Mouse (Mus musculus): ENCODE results near the gene Cd300ld3. TPM values are rescaled to one million over a fixed set of nuclear protein-coding genes. Genes with fewer than 3 reads are reported as not detected.
A peak's percentile ranks its signal among the peaks of the same experiment; 100 is the strongest.

The Cd300ld3 gene
- polyA plus RNA-seq, 1 experiment from 2014 or later: not detected

DNA sequence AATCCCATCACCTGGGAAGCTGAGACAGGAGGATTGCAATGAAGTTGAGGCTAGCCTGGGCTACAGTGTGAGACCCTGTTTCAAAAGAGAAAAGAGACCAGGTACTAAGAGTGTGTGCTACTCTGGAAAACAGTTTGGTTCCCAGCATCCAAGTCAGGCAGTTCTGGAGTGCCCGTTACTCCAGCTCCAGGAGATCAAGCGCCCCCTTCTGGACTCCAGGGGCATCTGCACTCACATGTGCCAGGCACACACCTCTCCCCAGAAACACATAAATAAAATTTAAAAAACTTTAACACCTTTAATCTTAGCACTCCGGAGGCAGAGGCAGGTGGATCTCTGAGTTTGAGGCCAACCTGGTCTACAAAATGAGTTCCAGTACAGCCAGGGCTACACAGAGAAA, 33.2 kb upstream of the Cd300ld3 start:
- no peaks in the 10 kb centered on the region for H3K4me1 ChIP-seq (ENCODE audit: control insufficient read depth, insufficient read depth, low read length)
- no peak overlapping the region for H3K27ac ChIP-seq (ENCODE audit: low read length)
- H3K4me2 ChIP-seq (ENCODE audit: low read depth, low read length): no peak overlapping the region
- H3K9me3 ChIP-seq (replicated peaks; ENCODE audit: control insufficient read depth, low read length): no peaks in the 10 kb centered on the region; the same call in 1 of the 2 replicates
- no peak overlapping the region for H3K9ac ChIP-seq (ENCODE audit: low read length)
- ATAC-seq (replicated peaks; ENCODE audit: extremely low read depth, insufficient read depth, low FRiP score): no peak
- H3K4me3 ChIP-seq (ENCODE audit: low read length): no peak overlapping the region
- peaks cover 18% of the 10 kb centered on the region for H3K27me3 ChIP-seq (ENCODE audit: control insufficient read depth, insufficient read depth, low read length)
- WGBS: 60% methylated on average over 3 of the region's 3 CpGs
- no peaks in the 10 kb centered on the region for H3K36me3 ChIP-seq (ENCODE audit: control insufficient read depth, insufficient read depth)

DNA sequence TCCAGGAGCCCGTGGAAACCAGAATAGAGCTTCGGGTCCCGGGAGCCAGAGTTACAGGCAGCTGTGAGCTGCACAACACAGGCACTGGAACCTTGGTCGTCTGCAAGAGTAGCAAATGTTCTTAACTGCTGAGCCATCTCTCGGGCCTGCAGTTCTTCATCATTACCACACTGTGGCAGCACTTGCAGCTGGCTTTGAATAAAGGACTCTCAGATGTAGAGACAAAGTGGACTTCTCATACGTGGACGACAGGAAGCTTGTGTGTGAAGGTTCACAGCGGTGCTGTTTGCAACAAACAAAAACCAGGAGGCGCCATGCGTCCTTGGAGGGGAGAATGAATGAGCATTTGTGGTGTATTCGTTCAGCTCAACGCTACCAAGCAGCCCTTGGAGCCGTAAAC, 32.7 kb upstream of the Cd300ld3 start:
- Histone ChIP-seq H3K27me3 (ENCODE audit: control insufficient read depth, insufficient read depth, low read length) (peaks cover 18% of the 10 kb centered on the region), H3K4me3 (ENCODE audit: low read length) (no peak overlapping the region), H3K36me3 (ENCODE audit: control insufficient read depth, insufficient read depth) (no peaks in the 10 kb centered on the region), H3K4me2 (ENCODE audit: low read depth, low read length) (no peak overlapping the region), H3K27ac (ENCODE audit: low read length) (no peak overlapping the region), H3K9ac (ENCODE audit: low read length) (no peak overlapping the region), H3K4me1 (ENCODE audit: control insufficient read depth, insufficient read depth, low read length) (no peaks in the 10 kb centered on the region), H3K9me3 (replicated peaks; ENCODE audit: control insufficient read depth, low read length) (no peaks in the 10 kb centered on the region; the same call in 1 of the 2 replicates)
- no peak for ATAC-seq (replicated peaks; ENCODE audit: extremely low read depth, insufficient read depth, low FRiP score)
- 35% methylated on average over 13 of the region's 13 CpGs for WGBS

DNA sequence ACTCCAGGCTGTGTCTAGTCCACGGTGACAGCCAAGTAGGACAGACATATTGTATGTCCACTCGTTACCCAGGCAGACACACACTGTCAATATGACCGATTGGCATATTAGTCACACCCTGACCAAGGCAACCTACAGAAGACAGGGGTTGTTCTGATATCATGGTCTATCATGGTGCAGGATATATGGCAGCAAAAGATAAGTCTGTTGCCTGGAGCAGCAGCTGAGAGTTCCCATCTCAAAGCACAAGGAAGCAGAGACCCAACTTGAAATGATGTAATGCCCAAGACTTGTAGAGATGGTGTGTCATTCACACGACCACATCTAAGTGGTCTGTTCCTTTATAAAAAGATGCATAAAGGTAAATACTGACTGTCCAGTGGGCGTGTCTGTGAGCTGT, 30.5 kb upstream of the Cd300ld3 start:
- ATAC-seq (replicated peaks; ENCODE audit: extremely low read depth, insufficient read depth, low FRiP score): no peak
- 76% methylated on average over 5 of the region's 5 CpGs for WGBS
- Histone ChIP-seq H3K9me3 (replicated peaks; ENCODE audit: control insufficient read depth, low read length) (no peaks in the 10 kb centered on the region; the same call in 1 of the 2 replicates), H3K9ac (ENCODE audit: low read length) (no peak overlapping the region), H3K4me3 (ENCODE audit: low read length) (no peak overlapping the region), H3K27me3 (ENCODE audit: control insufficient read depth, insufficient read depth, low read length) (peaks cover 3% of the 10 kb centered on the region), H3K4me1 (ENCODE audit: control insufficient read depth, insufficient read depth, low read length) (no peaks in the 10 kb centered on the region), H3K27ac (ENCODE audit: low read length) (no peak overlapping the region), H3K36me3 (ENCODE audit: control insufficient read depth, insufficient read depth) (no peaks in the 10 kb centered on the region), H3K4me2 (ENCODE audit: low read depth, low read length) (no peak overlapping the region)

DNA sequence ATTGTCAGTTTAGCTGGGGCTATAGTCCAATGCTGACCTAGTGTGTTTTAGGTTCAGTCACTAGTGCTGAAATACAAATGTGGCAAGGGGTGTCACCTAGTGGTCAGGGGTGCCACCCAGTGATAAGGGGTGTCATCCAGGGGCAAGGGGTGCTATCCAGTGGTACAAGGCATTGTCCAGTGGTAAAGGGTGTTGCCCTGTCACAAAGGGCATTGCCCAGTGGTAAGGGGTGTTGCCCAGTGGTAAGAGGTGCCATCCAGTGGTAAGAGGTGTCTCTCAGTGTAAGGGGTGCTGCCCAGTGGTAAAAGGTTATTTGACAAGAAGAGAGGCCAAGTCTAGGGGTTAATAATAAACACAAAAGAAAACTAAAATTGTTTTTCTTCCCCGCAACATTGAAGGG, 29.2 kb upstream of the Cd300ld3 start:
- no peaks in the 10 kb centered on the region for H3K4me1 ChIP-seq (ENCODE audit: control insufficient read depth, insufficient read depth, low read length)
- no peaks in the 10 kb centered on the region; the same call in 1 of the 2 replicates for H3K9me3 ChIP-seq (replicated peaks; ENCODE audit: control insufficient read depth, low read length)
- no peak overlapping the region for H3K9ac ChIP-seq (ENCODE audit: low read length)
- no peak for ATAC-seq (replicated peaks; ENCODE audit: extremely low read depth, insufficient read depth, low FRiP score)
- no peak overlapping the region for H3K4me2 ChIP-seq (ENCODE audit: low read depth, low read length)
- H3K36me3 ChIP-seq (ENCODE audit: control insufficient read depth, insufficient read depth): no peaks in the 10 kb centered on the region
- H3K27me3 ChIP-seq (ENCODE audit: control insufficient read depth, insufficient read depth, low read length): no peaks in the 10 kb centered on the region
- H3K4me3 ChIP-seq (ENCODE audit: low read length): no peak overlapping the region
- no peak overlapping the region for H3K27ac ChIP-seq (ENCODE audit: low read length)
- WGBS: 88% methylated on average over 1 of the region's 1 CpGs

DNA sequence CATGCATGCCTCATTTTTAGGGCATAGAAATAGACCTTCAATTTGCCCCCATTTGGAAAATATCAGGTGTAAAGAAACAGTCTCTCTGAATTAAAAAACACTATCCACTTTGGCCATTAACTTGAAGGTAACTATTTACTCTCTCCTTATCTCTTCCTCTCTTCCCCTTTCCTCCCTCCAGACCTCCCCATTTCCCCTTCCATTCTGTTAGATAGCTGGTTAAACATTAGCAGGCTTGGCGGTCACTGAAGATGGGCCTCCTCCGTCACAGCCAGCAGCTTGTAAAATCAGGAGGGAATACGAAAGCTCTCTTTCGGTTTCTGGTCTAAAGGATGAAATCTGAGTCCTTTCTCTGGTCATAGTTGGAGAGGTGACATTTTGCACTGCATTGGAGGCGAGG, 27.6 kb upstream of the Cd300ld3 start:
- Histone ChIP-seq H3K4me2 (ENCODE audit: low read depth, low read length) (no peak overlapping the region), H3K4me3 (ENCODE audit: low read length) (no peak overlapping the region), H3K4me1 (ENCODE audit: control insufficient read depth, insufficient read depth, low read length) (peaks cover 2% of the 10 kb centered on the region; the same call in 1 of the 2 replicates), H3K9ac (ENCODE audit: low read length) (no peak overlapping the region), H3K27me3 (ENCODE audit: control insufficient read depth, insufficient read depth, low read length) (no peaks in the 10 kb centered on the region), H3K36me3 (ENCODE audit: control insufficient read depth, insufficient read depth) (no peaks in the 10 kb centered on the region), H3K27ac (ENCODE audit: low read length) (no peak overlapping the region), H3K9me3 (replicated peaks; ENCODE audit: control insufficient read depth, low read length) (no peaks in the 10 kb centered on the region)
- ATAC-seq (replicated peaks; ENCODE audit: extremely low read depth, insufficient read depth, low FRiP score): no peak
- WGBS: 50% methylated on average over 5 of the region's 5 CpGs

DNA sequence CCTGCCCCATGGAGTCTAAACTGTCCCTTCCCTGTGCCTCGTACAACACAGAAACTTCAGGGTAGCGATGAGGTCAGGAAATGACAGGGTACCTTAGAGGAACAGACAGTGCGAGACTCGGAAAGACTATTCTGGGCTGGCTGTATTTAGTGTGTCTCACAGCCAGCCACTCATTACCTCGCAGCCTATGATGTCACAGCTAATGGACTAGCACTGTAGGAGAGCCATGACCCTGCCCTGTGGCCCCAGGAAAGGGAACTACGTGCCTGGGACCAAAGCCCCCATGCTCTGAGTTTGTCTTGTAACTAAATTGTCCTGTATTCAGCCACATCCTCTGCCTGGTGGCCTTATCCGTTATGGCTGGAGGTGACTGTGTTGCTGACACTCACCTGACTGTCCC, 27.2 kb upstream of the Cd300ld3 start:
- ATAC-seq (replicated peaks; ENCODE audit: extremely low read depth, insufficient read depth, low FRiP score): no peak
- Histone ChIP-seq H3K27ac (ENCODE audit: low read length) (no peak overlapping the region), H3K4me1 (ENCODE audit: control insufficient read depth, insufficient read depth, low read length) (peaks cover 2% of the 10 kb centered on the region; the same call in 1 of the 2 replicates), H3K27me3 (ENCODE audit: control insufficient read depth, insufficient read depth, low read length) (no peaks in the 10 kb centered on the region), H3K4me3 (ENCODE audit: low read length) (no peak overlapping the region), H3K9ac (ENCODE audit: low read length) (no peak overlapping the region), H3K9me3 (replicated peaks; ENCODE audit: control insufficient read depth, low read length) (no peaks in the 10 kb centered on the region), H3K36me3 (ENCODE audit: control insufficient read depth, insufficient read depth) (no peaks in the 10 kb centered on the region), H3K4me2 (ENCODE audit: low read depth, low read length) (no peak overlapping the region)
- WGBS: 49% methylated on average over 7 of the region's 7 CpGs

DNA sequence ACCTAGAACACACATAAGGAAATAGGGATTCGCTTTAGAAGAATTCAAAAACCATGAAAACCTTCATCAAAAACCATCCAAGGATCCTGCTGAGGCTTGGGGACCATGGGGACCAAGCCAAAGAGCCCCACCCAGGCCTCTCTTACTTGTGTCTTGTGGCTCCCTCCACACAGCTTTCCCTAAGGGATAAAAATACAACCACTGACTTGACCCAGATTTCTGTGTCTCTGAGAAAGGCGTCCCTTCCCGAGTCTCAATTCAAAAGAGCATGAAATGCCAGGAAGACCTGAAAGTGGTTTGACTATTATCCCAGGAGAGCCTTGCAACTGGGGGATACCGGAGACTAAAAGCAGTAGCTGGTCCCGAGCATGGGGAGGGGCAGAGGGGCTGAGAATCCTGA, 24.8 kb upstream of the Cd300ld3 start:
- H3K36me3 ChIP-seq (ENCODE audit: control insufficient read depth, insufficient read depth): no peaks in the 10 kb centered on the region
- peaks cover 2% of the 10 kb centered on the region; the same call in 1 of the 2 replicates for H3K4me1 ChIP-seq (ENCODE audit: control insufficient read depth, insufficient read depth, low read length)
- WGBS: 69% methylated on average over 5 of the region's 5 CpGs

DNA sequence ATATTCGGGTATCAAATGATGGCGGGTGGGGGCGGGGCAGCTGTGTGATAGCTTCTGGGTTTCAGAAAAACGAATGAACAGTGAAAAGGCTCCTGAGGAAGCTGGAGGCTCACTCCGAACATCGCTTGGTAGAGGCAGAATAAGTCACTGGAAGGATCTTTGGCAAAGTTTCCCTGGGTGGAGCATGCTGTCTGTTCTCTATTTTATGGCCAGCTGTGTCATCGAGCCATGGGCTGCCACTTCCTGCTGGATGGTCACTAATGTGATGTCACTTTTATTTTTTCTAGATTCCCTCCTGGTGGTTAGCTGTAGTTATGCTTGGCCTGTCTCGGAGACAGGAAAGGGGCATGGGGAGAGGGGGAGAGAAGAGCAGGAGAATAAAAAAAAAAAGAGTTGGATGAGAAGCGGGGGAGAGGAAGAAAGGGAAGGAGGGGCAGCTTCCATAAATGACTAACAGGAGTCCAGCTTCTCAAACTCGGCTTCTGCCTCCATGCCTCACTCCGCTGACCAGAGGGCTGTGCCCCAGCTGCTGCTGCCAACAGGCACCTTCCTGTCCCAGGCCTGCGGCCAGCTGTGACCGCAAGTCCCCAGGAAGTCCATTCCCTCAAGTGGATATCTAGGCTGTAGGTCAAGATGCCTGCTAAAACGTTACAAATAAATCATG, 23.6 kb upstream of the Cd300ld3 start:
- Histone ChIP-seq H3K36me3 (ENCODE audit: control insufficient read depth, insufficient read depth) (no peaks in the 10 kb centered on the region), H3K4me2 (ENCODE audit: low read depth, low read length) (peak overlapping the region; percentile 21), H3K4me1 (ENCODE audit: control insufficient read depth, insufficient read depth, low read length) (peaks cover 2% of the 10 kb centered on the region; the same call in 1 of the 2 replicates), H3K27ac (ENCODE audit: low read length) (no peak overlapping the region), H3K4me3 (ENCODE audit: low read length) (no peak overlapping the region), H3K9ac (ENCODE audit: low read length) (no peak overlapping the region), H3K27me3 (ENCODE audit: control insufficient read depth, insufficient read depth, low read length) (no peaks in the 10 kb centered on the region), H3K9me3 (replicated peaks; ENCODE audit: control insufficient read depth, low read length) (no peaks in the 10 kb centered on the region)
- ATAC-seq (replicated peaks; ENCODE audit: extremely low read depth, insufficient read depth, low FRiP score): no peak
- WGBS: 20% methylated on average over 14 of the region's 14 CpGs

More for the DNA sequence above, 24.8 kb upstream of the Cd300ld3 start:
- Histone ChIP-seq H3K4me2 (ENCODE audit: low read depth, low read length) (no peak overlapping the region), H3K9me3 (replicated peaks; ENCODE audit: control insufficient read depth, low read length) (no peaks in the 10 kb centered on the region), H3K27ac (ENCODE audit: low read length) (no peak overlapping the region), H3K4me3 (ENCODE audit: low read length) (no peak overlapping the region), H3K9ac (ENCODE audit: low read length) (no peak overlapping the region), H3K27me3 (ENCODE audit: control insufficient read depth, insufficient read depth, low read length) (no peaks in the 10 kb centered on the region)
- no peak for ATAC-seq (replicated peaks; ENCODE audit: extremely low read depth, insufficient read depth, low FRiP score)

DNA sequence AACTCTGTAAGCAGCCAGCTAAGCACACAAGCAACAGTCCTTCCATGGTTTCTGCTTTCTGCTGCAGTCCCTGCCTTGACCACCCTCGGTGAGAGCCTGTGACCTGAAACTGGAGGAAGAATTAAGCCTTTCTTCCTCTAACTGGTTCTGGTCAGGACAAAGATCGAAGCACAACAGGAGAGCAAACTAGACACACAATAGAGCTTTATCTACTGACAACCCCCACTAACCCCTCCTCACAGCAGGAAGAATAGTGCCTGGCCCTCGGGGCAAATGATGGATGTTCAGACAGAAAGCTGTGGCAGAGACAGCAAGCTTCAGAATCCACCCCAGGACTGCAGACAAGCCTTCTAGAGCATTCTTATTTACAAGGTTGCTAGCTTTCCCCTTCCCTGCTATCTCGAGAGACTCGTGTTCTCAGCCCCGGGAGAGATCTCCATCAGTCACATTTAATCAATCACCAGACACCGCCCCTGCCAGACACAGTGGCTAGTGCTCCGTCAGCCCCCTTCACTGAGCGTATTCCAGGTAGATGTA, 22.9 kb upstream of the Cd300ld3 start:
- Histone ChIP-seq H3K27me3 (ENCODE audit: control insufficient read depth, insufficient read depth, low read length) (no peaks in the 10 kb centered on the region), H3K4me2 (ENCODE audit: low read depth, low read length) (peak overlapping the region; percentile 21), H3K36me3 (ENCODE audit: control insufficient read depth, insufficient read depth) (no peaks in the 10 kb centered on the region), H3K27ac (ENCODE audit: low read length) (no peak overlapping the region), H3K4me3 (ENCODE audit: low read length) (no peak overlapping the region), H3K9ac (ENCODE audit: low read length) (no peak overlapping the region), H3K9me3 (replicated peaks; ENCODE audit: control insufficient read depth, low read length) (no peaks in the 10 kb centered on the region), H3K4me1 (ENCODE audit: control insufficient read depth, insufficient read depth, low read length) (peaks cover 2% of the 10 kb centered on the region; the same call in 1 of the 2 replicates)
- ATAC-seq (replicated peaks; ENCODE audit: extremely low read depth, insufficient read depth, low FRiP score): no peak
- WGBS: 9% methylated on average over 9 of the region's 9 CpGs
